Mouse (Mus musculus) ES-E14 (cell line): ENCODE data around the gene Hist1h2be.

Experiments used
- CHD2 ChIP-seq: IDR thresholded peaks from 2 replicates; pipeline ENCODE4 v1.6.1; 2014; ENCODE audit warnings: mild to moderate bottlenecking, low read depth, low read length, inconsistent platforms
- MAFK ChIP-seq: IDR thresholded peaks from 2 replicates; pipeline ENCODE4 v1.6.1; 2014; ENCODE audit warnings: mild to moderate bottlenecking, low read depth, low read length, inconsistent platforms; ENCODE audit not compliant: insufficient read depth
- ZC3H11A ChIP-seq: IDR thresholded peaks from 2 replicates; pipeline ENCODE4 v1.6.1; 2012; ENCODE audit warnings: low read depth, mild to moderate bottlenecking, inconsistent platforms, low read length, borderline replicate concordance
- ZNF384 ChIP-seq: IDR thresholded peaks from 2 replicates; pipeline ENCODE4 v1.6.1; 2012; ENCODE audit warnings: low read depth, low read length, inconsistent platforms

GRCm38 (mm10) chr13:23577835-23578234 is 43.1 kb downstream of the Hist1h2be start:
- no peak for TF ChIP-seq MAFK
- TF ChIP-seq ZC3H11A: no peak
- TF ChIP-seq CHD2: no peak
- TF ChIP-seq ZNF384: no peak
